Mouse (Mus musculus) kidney, adult 18-20 months (tissue): ENCODE results near the gene Plcb4.

Experiments used
- DNase-seq: peaks from one replicate; pipeline ENCODE4 v3.0.0; 2021

Gene Plcb4

DNA sequence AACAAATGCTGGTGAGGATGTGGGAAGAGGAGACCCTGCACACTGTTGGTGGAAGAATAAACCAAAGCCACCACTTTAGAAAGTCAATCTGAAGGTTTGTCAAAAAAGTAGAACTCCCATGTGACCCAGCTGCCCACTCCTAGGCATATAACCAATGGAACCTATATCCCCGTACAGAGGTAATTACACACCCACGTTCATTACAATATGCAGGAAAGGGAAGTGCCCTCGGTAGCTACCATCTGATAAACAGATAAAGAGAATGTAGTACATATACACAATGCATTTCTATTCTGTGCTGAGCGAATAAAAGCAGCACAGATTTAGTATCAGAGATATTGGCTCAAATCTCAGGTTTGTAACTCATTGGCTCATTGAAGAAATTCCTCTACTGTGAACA lies 242.2 kb downstream of the Plcb4 start:
- no peak for DNase-seq

- DNase-seq: no peak
Measured at GRCm38 (mm10) chr2:135904262-135904661, 245.5 kb downstream of the Plcb4 start.

GRCm38 (mm10) chr2:135904791-135905190 lies 246.0 kb downstream of the Plcb4 start:
- no peak for DNase-seq

DNA sequence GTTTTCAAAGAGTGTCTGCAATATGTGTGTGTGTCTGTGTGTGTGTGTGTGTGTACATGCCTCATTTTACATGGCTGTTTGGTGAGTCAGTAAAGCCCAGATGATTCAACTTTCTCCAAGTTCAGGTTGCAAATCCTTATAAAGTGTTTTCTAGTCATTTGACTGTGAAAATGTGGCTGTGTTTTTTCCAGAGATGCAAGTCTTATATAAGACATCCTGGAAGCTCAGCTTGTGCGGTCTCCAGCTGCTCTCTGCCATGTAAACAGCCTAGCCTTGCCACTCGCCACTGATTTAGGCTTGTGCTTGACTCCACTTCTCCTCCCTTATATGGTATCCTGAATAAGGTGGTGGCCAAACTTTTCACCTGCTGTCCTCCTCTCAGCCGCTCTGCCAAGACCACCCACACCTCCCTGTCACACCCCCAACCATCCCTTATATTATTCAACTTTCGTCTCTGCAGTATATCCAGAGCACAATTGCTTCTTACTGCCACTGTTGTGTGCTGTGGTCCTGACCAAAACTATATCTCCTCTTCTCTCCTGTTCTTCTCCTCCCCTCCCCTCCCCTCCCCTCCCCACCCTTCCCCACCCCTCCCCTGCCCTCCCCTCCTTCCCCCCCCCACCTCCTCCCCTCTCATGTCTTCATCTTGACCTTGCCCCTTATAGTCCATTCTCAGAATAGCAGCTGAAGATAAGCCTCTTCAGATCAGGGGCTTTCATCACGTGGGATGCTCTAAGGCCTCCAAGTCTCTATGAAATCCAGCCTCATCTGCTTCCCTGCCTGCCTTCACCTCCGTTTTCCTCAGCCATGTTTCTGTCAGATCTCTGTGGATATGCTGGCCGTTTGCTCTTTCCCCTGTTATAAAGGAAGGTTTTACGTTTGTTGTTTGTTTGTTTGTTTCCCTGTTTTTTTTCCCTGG lies 255.8 kb downstream of the Plcb4 start:
- DNase-seq: no peak

- DNase-seq: no peak
Measured at GRCm38 (mm10) chr2:135915928-135916327, 257.1 kb downstream of the Plcb4 start.

GRCm38 (mm10) chr2:135917000-135917399 lies 258.2 kb downstream of the Plcb4 start:
- DNase-seq: no peak

DNA sequence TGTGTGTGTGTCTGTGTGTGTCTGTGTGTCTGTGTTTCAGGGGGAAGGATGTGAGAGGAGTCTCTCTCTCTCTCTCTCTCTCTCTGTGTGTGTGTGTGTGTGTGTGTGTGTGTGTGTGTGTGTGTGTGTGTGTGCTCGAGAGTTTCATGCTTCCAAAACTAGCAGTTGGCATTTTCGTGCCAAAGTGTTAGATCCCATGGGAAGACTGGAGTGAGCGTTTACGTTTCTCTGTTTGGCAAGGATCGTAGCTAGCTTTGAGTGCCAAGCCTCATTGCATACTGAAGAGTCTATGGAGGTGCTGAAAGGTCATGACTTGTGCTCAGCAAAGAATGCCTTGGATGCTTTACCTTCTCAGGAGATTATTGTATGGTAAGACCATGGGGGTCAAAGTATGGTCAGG lies 259.3 kb downstream of the Plcb4 start:
- DNase-seq: no peak

DNA sequence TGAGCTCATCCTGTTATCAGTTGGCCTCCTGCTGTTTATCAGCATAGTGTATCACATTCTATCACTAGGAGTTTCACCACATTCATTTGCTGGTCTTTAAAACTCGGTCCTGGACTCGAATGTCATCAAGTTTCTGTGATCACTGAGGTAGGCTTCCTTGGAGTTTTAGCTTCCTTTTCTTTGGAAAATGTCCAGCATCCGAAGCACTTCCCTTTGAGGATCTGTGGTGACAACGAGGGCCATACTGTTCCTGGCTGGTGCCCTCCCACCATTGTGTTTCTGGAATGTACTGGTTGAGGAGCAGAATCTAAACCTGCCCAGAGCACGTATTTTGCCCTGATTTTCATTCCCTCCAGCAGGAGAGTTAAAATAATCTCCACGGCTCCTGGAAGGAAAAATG lies 260.8 kb downstream of the Plcb4 start:
- DNase-seq: no peak

DNA sequence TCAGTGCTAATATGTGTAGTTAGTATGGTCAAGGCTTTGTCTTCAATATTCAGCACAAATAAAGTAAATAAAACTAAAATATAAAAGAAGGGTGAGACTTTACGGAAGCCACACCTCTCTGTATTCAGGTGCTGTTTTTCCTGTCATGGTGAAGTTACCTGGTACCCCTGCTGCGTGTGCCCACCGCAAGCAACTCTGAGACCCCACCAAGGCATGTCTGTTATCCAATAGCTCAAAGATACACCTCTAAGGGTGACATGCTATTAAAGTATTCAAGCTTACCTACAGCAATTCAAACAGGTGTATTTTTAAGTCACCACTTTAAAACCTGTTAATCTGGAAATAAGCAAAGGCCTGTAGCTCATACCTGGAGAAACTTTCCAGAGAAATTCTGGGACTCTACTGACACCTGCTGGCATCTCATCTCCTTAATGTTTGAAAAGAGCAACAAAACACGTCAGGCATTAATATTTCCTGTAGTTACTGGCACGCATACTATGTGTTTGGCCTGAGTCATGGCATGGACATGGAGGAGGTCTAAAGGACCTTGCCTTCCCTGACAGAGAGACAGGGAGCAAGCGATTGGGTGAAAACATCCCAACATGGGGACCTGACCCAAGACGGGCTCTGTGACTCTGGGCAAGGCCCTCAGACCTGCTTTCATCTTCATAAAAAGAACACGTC lies 268.0 kb downstream of the Plcb4 start:
- DNase-seq: peak; percentile 55

DNA sequence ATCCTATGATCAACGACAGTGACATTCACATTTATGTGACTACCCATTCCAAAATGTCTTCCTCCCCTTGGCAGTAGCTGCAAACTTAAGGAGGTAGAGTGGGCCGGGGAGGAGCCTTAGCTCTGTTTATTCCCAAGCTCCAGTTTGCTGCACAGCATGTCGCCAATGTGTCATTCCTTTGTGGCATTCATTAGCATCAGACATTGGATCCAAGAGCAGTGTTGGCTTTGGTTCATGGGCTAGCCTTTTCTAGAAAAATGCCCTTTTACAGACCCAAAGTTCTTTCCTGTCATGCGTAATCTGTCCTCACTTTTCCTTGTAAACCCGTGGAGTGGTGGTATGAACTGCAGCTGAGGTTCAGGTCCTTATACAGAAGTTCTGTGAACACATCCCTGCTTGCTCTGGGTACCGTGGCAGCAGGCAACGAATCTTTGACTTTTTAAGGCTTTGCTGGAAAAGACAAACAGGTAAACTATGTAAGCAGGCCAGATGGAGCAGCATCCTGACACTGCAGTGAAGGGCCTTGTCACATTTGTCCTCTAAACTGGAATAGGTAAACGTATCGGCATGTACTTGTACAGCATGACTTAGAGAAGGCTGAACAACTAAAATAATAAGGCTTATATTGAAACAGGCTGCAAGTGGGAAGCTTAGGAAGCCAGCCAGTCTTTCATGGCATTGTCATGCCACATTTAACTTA lies 270.4 kb downstream of the Plcb4 start:
- DNase-seq: no peak

- DNase-seq: no peak
Measured at GRCm38 (mm10) chr2:135930696-135931095, 271.9 kb downstream of the Plcb4 start.

DNA sequence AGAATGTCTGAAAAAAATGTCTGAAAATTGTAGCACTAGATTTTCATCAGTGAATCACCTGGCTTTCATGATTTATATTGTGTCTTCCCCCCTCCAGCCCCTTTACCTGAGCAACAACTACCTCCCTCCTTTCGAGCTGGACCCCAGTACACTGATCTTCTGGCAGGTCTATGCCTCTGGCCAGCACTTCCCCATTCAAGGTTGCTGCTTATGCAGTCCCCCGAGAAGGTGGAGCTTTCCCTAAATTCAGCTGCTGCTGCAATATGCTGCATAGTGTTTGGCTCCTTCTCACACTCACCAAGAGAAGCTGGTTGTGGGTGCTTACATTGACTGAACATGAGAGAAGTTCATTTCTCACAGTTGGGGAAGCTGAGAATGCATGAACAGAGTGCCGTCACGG lies 273.8 kb downstream of the Plcb4 start:
- no peak for DNase-seq

- no peak for DNase-seq
Measured at GRCm38 (mm10) chr2:135936376-135936775, 277.6 kb downstream of the Plcb4 start.

DNA sequence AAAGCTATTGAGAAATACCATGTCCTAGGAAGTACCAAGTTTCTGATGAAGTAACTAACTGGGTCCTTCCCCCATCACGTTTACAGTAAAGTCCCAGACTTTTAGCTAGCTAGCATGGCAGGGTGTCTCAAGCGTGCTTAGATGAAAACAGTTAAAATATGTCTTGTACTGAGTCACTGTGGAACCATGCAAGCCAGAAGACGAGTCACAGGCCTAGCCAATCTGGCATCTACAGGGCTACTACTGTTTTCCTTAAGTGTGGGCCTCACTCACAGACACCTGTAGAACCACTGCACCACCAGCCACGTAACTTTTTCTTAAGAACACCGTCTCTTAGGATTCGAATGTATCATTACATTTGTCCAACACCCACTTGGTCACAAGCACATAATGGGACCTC lies 278.8 kb downstream of the Plcb4 start:
- DNase-seq: no peak

DNA sequence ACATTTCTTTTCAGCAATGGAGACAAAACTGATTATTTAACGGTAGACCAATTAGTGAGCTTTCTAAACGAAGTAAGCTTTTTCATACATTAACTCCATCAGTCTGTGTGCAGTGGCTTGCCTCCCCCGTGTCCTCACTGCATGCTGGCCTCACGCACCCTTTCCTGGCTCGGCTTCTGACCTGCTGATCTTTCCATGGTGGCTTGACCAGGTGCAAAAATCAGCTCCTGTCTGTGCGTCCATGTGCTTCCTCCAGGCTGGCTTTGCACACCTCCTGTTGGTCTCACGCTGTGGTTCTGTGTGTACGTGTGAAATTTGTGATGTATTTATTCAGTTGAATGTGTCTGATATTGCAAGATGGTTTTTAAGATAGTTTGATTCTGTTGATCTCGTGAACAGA lies 281.1 kb downstream of the Plcb4 start:
- no peak for DNase-seq

GRCm38 (mm10) chr2:135947839-135948238 lies 289.0 kb downstream of the Plcb4 start:
- no peak for DNase-seq

GRCm38 (mm10) chr2:135954760-135955548 lies 296.1 kb downstream of the Plcb4 start:
- DNase-seq: peak; percentile 23

DNA sequence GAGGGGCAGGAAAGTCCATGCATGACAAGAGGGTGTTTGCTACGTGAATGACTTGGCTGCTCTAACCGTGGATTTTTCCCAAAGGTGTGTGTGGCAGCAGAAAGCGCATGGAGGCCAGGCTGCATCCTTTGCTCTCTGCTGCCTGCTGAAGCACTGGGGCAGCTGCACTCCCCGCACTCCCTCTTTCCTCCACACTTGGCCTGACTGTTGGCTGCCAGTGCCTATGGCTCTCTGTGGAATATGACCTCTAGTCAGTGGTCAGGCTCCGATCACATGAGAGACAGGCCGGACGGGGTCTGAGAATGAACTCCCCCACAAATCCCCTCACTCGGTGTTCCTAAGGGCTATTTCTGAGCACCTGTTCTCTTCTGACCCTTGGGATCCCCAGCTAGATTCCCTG lies 297.0 kb downstream of the Plcb4 start:
- peak; percentile 34 for DNase-seq

- peak; percentile 54 for DNase-seq
Measured at GRCm38 (mm10) chr2:135957689-135958088, 298.9 kb downstream of the Plcb4 start.

- no peak for DNase-seq
Measured at GRCm38 (mm10) chr2:135958453-135958852, 299.6 kb downstream of the Plcb4 start.

- no peak for DNase-seq
Measured at GRCm38 (mm10) chr2:135963089-135963488, 304.3 kb downstream of the Plcb4 start.

DNA sequence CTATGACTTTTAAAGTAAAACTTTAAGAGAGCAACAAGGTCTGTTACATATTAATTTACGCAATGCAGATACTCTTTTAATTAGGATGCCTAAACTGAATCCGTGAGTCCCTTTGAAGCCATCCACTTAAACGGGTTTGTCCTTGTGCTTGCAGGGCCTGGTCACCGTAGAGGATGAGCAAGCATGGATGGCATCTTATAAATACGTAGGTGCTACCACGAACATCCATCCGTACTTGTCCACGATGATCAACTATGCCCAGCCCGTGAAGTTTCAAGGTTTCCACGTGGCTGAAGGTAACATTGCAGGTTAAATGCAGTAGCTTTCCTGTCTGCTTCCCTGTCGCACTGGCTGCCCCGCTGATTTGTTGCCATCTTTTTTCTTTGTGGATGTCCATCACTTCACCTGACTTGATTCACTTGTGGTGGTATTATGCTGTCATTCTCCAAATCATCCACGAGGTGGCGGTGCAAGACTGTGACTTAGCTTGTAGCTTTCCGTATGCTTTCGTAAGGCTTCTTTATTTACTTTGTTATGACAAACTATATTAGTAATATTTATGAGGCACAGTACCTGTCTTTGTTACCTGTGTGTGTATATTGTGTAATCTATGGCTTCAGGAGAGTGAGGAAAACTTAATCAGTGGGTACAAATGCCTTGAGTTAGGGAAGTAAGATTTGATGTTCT lies 308.2 kb downstream of the Plcb4 start:
- DNase-seq: peak; percentile 31
